Mouse (Mus musculus) monocyte, adult 2 months (primary cell): ENCODE measurements around the gene Tssk4.

Experiments used
- DNase-seq, 2 experiments: peaks; one replicate each; pipeline ENCODE4 v3.0.0; 2022; ENCODE audit warnings: low spot score in 2 of 2, low read depth in 1 of 2

Gene Tssk4

DNA sequence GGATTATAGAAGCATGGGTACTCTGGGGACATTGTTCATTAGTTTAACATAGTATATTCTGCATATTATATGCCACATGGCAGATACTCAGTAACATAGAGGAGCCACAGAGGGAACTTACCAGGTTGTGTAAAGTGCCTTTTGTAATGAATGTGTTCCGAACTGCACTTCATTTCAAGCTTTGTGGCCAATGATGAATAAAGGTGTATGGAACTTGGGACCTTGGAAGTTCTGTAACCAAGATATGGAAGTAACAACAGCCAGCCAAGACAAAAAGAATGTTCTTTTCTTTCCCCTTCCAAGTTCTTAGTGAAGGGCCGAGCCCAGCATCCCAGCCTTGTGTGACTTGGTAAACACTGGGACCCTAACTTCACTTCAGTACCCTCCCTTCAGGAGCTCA lies at the start of gene Tssk4:
TSS of gene Tssk4 (plus strand) at position 301 of the 400 bp plus-strand sequence.
- no peak for DNase-seq

DNA sequence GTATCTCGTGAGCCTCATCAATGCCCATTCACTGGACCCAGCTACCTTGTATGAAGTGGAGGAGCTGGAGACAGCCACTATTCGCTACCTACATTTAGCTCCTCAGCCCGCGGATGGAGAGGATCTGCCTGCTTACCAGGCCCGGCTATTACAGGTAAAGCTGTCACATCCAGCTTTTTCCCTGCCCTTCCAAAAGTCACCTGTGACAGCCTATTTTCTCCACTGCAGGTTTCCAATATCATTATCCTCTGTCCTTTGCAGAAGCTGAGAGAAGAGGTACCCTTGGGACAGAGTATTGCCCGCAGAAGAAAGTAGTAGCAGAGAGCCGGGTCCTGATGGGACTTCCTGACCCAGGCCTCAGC lies 46.7 kb upstream of the Tssk4 start, which contains the start of gene Irf9:
TSS of gene Irf9 (plus strand) at position 301 of the 362 bp plus-strand sequence.
- DNase-seq = no peak

DNA sequence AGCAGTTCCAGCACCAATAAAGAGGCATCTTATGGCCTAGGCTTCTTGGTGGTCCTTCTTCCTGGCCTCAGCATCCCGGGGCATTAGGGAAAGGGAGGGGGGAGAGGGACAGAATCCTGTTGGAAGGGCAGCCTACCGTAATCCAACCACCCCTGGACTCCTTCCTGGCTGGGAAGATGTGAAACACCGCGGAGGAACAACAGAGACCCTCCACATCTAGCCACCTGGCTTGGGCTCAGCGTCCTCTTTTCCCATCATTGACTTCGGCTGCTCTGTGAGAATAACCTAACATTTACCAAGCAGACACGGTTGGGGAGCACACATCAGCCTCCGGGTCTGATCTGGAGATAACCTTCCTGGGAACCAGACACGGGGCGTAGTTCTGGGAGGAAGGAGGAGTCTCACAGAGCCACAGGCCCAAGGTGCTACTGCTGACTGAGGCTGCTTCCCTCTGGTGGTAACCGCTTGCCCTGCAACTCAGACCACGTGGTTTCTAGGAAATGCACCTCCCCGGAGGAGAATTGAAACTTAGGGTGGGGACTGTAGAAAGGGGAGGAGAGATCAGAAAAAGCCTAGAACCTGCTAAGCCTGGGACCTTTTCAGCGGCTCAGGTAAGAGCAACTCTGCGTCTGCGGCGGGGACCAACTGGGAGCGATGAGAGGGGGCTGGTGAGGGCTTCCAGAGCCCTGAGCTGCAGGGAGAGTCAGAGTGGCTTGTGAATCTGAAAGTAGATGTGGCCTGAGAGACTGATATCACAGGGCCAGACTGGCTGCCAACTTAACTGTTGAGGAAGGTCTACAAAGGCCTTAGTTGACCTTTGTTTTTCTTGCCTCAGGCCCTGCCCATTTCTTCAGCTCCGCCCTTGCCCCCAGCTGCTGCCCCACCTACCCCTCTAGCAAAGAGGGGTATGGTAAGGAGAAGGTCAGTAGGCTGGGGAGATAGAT lies 46.1 kb upstream of the Tssk4 start:
- DNase-seq = peak; percentile 83 to 93

DNA sequence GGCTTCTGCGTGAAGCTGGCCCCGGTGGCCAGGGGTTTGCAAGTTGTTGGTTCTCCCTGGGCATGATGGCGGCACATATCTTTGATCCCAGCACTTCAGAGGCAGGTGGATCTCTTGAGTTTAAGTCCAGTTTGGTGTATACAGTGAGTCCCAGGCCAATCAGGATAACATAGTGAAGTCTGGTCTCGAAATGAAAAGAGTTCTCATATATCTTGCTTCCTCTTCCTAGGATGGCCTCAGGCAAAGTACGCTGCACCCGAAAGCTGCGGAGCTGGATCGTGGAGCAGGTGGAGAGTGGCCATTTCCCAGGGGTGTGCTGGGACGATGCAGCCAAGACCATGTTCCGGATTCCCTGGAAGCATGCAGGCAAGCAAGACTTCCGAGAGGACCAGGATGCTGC lies 45.2 kb upstream of the Tssk4 start:
- no peak for DNase-seq

DNA sequence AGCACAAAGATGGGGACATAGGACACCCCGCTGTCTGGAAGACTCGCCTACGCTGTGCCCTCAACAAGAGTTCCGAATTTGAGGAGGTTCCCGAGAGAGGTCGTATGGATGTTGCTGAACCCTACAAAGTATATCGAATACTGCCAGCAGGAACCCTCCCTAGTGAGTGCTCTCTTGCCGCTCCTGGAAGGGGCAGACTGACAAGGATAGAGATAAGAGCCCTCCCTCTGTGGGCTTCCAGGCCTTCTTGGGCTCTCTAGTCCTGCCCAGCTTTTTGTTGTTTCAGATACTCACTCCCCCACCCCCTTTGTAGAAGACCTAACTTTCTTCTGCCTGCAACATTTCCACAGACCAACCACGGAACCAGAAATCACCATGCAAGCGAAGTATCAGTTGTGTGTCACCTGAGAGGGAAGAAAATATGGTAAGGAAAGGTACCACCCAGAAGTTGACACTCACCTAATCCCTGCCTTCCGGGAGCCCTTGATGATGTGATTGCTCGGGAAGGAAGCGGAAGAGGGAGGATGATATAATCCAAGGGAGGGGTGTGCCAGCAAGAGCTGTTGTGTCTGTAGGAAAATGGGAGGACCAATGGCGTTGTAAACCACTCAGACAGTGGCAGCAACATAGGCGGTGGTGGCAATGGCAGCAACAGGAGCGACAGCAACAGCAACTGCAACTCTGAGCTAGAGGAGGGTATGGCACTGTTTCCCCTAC lies 44.1 kb upstream of the Tssk4 start:
- no peak for DNase-seq

DNA sequence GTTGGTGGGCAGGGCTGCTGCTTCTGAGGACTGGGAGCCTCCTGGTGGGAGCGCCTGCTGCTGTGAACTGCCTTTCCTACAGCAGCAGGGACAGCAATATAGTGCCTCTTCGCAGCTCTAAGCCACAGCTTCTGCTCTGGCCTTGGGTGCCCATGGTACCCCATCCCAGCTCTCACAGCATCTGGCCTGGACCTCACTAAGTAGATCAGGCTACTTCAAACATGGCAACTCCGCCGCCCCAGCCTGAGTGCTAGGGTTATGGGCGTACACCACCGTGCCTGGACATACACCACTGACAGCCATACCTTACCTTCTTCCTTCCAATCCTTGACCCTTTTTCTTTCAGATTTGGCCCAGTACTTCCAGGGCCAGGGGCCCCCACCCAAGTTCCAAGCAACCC lies 41.6 kb upstream of the Tssk4 start:
- no peak for DNase-seq

DNA sequence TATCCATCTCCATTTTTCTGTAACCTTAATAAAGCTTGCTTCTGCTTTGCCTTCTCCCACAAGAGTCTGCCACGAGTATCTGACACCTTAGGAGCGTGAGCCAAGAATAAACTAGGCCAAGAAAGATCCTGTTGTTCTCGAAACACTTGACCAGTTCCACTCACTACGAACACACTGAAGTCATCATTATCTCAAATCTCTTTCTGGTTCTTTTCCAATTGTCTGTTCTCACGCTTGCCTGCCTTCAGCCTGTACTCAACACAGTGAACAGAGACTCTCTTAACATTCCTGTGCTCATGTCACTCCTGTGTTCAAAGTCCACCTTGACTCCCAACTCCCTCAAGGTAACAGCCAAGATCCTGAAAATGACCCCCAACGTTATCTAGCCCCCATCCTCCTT lies 36.6 kb upstream of the Tssk4 start:
- no peak for DNase-seq

DNA sequence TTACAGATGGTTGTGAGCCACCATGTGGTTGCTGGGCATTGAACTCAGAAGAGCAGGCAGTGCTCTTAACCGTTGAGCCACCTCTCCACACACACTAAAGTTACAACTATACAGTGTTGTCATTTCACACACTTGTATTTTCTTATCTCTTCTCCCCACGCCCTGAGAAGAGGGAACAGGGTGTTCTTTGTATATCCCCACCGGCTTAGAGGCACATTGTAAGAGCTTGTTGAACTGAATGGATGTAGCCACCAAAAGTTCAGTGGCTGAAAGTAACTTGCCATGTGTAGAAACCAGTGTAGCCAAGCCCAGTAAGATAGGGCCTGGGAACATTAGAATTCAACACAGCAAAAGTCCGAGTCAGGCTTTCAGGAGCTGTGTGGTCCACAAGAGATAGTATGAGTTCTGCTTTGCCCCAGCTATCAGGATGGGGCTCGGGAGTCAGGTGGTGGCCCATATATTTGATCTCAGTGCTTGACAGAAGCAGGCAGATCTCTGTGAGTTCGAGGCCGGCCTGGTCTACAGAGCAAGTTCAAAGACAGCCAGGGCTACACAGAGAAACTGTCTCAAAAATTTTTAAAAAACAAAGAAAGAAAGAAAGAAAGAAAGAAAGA lies 35.3 kb upstream of the Tssk4 start:
- DNase-seq = no peak

DNA sequence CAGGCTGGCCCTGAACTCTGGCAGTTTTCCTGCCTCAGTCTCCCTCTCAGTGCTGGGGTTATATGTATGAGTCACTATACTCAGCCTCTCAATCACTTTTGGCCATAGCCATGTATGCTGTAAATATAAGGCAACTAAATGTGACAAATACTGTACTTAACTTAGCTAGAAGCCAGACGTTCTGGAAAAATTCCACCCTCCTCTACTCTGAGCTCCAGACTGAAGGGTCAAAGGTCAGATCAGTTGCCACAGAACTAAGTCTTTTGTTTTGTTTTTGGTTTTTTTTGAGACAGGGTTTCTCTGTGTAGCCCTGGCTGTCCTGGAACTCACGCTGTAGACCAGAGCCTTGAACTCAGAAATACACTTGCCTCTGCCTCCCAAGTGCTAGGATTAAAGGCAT lies 34.1 kb upstream of the Tssk4 start:
- DNase-seq = no peak

DNA sequence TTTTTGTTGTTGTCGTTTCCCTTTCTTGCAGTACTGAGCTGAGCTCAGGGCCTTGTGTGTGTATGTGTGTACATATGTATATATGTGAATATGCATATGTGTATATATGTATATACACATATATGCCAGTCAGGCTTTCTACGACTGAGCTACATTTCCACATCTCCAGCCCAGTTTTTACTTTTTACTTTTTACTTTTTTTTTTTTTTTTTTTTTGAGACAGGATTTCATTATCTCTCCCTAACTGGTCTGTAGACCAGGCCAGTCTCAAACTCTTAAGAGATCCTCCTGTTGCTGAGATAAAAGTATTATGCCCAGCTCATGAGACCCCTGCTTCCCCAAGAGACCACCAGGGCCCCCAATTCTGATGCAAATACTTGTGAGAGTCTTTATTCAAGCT lies 33.1 kb upstream of the Tssk4 start:
- DNase-seq = no peak

DNA sequence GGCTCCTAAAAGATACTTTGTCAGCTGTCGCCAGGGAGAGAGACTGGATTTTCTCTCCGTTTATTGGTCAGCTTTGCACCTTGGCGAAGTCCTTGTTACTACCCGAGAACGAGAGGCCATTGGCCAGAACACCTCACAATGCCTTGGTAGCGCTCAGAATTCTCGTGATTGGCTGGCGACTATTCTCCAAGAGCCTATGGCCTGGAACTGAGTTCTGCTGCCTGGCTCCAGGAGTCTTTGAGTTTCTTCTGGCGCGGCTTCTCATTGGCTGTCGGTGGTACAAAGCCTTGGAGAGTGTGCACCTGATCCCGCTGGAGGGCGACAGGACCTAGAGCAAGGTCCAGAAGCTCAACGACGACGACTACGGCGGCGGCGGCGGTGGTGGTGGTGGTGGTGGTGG lies 32.2 kb upstream of the Tssk4 start, which contains the start of gene Rec8:
TSS of gene Rec8 (plus strand) at position 216 of the 400 bp plus-strand sequence.
- no peak for DNase-seq

DNA sequence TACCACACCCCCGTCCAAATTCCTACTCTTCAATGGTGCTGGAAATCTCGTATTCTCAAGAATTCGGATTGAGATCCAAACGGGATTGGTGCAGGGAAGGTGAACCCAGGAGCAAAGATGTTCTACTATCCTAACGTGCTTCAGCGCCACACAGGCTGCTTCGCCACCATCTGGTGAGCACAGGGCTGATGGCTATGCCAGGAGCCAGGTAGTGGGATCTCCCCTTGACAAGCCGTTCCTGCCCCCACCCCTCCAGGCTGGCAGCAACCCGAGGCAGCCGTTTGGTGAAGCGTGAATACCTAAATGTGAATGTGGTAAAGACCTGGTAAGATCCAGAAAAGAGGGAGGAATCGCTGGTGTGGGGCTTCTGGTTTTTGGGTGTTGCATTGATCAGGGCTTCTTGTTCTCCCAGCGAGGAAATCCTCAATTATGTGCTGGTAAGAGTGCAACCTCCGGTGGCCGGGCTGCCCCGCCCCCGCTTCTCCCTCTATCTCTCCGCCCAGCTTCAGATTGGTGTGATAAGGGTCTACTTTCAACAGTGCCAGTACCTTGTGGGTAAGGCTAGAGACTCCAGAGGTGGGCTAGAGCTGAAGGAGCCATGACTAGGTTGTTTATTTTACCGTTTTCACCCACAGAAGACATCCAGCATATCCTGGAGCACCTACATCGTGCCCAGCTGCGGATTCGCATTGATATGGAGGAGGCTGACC lies 31.3 kb upstream of the Tssk4 start:
- DNase-seq = no peak

DNA sequence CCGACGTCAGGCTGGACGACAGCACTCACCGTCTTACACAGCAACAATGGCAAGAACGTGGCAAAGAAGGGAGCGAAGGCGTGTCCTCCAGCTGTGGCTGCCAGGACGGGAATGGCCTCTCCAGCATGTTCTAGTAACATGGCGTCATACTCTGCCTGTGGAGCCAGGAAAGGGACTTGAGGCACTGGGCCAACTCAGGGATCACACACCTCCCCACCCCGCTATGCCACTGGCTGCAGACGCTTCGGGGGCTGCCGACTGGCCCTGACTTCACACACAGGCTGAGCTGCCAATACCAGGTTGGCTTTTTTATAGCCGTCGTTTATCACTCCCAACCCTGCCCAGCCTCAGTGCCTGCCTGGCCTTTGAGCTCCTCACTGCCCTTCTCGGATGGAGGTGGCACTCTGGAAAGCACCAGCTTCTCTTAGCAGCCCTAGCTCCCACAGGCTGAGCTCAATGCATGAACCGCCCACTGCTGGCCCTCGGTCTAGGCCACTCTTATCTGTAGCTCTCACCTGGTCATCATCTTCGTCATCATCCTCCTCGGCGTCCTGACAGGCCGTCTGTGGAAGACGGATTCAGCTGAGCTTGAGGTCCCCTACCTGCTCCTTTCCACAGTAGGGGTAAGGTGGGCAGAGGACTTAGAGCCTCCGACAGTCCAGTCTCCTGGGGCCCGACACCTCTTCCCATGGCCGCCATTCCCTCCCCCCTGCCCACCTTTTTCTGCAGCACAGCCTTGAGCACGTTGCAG lies 21.7 kb upstream of the Tssk4 start:
- DNase-seq = no peak

DNA sequence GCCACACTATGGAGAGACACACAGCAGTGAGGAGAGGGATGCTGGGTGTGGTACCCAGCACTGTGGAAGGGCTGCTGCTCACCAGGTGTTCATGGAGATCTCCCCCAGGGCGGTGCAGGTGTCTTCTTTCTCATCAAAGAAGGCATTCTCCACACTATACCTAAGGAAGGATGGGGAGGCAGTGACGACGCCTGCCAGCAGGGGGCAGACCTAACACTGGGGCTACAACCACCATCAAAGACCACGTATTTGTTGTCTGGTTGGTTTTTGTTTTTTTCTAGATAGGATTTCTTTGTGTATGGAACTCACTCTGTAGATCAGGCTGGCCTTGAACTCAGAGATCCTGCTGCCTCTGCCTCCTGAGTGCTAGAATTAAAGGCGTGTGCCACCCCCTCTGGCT lies 20.7 kb upstream of the Tssk4 start:
- peak in 1 of 2 experiments; percentile 62 for DNase-seq

DNA sequence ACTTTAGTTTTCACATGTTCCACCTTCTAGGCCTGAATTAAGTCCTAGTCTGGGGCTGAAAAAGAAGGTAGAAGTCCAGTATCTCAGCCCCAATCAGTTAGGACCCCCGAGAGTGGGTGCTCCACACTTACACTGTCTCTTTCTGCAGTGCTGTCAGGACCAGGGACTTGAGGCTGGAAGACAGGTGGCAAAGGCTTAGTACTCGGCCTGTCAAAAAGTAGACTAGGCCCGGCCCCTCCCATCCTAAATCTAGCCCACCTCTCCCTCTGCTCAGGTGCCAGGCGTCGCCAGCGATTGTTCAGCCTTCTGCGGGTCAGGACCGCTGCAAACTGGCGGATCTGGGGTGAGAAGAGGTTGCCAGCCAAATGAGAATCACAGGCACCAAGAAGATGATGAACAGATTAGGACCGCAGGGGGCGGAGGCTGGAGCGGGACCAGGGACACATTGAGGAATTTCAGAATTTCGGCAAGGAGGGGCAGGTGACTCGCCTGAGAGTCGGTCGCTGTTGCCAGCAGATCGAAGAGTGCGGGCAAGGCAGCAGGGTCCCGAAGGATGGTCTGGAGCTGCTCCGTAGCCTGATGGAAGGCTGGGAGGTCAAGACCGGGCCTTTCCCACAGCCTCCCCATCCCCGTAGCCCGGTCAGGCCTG lies 15.0 kb upstream of the Tssk4 start:
- no peak for DNase-seq

DNA sequence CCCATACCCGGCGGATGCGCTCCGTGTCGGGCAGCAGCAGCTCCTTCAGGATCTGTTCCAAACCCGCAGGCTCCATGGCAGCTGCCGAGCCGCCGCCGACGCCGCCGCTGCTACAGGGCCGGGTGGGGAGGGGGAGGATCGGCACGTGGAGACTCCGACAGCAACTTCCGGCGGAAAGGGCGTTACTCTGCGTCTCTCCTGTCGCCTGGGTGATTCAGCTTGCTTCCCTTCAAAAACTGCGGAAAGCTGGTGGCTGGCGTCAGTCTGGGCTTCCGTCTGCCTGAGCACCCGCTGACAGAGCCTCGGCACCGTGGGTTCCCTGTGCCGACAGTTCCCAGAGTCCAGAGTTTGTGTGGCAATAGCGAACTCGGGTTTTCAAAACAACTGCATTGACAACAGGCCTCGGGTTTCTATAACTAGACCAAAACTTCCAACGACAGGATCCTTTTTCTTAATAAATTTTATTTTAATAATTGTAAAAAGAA lies 14.4 kb upstream of the Tssk4 start, which contains the start of gene Ipo4:
TSS of gene Ipo4 (minus strand) at position 435 of the 485 bp plus-strand sequence.
- DNase-seq = peak; percentile 63 to 77

DNA sequence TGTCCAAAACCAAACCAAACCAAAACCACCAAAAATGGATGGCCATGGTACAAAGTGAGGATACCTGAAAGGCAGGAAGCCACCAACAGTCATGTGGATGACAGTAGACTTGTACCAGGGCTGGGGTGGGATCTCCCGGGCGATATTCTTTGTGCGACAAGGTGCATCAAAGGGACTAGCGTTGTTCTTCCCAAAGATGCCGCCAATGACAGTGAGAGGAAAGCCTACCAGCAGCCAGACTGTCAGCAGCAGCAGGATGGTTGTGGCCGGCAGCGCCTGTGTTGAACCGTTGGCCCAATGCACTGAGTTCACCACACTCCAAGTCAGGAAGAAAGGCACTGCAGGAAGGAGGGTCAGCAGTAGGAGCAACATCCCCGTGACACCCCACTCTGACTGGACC lies 12.2 kb upstream of the Tssk4 start, which contains the start of gene Gm49378:
TSS of gene Gm49378 (minus strand) at position 101 of the 400 bp plus-strand sequence.
- no peak for DNase-seq

DNA sequence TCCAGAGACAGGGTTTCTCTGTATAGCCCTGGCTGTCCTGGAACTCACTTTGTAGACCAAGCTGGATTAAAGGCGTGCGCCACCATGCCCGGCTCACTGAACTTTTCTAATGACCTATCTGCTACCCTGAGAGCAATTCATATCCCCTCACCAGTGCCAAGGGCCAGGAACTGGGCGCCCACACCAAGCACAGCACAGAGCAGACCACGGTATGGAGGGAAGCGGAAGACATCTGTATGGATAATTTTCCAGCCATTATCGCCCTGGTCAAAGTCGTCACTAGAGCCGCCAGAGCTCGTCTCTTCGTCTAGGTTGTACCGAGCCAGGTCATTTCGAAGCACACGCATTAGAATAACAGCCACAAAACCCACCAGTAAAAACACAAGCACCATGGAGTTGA lies 9.2 kb upstream of the Tssk4 start:
- no peak for DNase-seq

DNA sequence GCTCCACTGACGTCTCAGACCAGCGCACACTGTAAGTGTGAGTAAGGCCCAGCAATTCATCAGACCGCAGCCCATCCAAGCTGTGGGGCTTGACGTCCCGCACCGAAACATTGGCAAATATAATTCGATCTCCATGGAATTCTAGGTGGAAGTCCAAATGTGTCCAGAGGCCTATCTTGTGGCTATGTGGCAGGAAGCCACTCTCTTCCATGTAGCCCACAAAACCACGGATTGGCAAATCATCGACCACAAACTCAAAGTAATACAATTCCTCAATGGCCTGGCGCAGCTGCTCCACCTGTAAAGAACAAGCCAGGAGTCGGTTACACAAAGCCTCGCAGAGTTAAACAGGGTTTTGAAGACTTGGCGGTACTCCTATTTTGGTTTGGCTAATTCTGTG lies 8.7 kb upstream of the Tssk4 start:
- DNase-seq = no peak

DNA sequence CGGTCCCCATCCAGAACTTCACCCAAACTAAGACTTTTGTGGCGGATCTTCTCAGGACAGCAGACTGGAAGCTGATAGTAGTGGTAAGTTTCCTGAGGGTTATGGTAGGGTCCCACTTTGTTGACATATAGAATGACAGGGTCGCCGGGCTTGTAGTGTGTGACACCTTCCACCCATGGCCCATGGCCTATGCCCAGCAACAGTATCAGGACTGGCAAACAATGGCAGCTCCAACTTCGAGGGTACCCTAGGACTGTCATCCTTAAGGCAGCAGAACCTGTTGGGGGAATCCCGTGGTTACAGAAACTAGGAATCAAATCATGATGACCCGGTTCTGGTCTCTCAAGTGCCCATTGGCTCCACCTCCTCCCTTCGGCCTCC lies 7.3 kb upstream of the Tssk4 start:
- no peak for DNase-seq
